Mouse (Mus musculus): ENCODE measurements around the gene Pgrmc1.
"Not testable (repeated sequence)": the region's sequence is repeated elsewhere in the genome, so short reads cannot be mapped to it uniquely, and the experiment has no call there.

Gene Pgrmc1

DNA sequence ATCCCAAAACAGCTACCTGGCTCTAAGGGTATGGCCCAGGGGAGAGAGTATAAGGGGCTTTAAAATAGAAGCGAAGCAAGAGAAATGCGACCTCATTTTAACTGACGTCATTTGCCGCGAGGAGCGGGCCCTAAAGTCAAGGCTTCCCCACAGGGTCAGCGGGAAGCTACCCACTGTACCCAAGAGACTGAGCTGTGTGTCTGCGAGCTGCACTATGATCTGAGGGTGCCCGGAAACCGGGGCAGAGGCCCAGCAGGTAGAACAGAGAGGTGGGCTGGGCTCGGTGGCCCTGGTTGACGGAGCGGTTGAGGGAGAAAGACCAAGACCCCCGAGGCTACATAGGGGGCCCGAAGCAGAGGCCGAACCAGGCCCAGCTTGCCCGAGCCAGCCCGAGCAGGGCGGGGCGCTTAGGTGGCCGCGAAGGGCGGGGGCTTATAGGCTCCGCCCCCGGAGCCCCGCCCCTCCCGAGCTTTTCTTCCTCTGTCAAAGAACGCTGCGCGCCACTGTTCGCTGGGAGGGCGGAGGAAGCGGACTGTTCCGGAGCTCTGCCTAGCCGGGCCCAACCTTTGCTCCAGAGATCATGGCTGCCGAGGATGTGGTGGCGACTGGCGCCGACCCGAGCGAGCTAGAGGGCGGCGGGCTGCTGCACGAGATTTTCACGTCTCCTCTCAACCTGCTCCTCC, at the start of gene Pgrmc1:
TSS of gene Pgrmc1 (plus strand) at position 500 of the 683 bp plus-strand sequence.
- peak; percentile 87 for DNase-seq (ENCODE audit: low spot score)

DNA sequence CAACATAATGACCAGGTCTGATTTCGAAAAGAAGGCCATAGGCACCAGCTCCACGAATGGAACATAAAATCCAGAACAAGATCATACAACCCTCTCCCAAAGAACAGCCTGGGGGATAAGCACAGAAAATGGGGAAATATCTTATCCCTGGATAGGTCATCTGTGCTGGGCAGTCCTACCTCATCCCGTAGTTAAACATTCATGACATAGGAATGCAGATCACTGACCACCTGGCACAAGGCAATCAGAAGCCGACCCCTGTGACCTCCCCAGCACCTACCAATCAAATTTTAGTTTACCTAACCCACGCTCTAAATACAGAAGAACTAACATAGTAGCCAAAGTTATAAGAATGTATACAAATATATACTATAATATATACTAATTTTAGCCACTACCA, 49.2 kb upstream of the Pgrmc1 start:
- DNase-seq (ENCODE audit: low spot score) = no peak

DNA sequence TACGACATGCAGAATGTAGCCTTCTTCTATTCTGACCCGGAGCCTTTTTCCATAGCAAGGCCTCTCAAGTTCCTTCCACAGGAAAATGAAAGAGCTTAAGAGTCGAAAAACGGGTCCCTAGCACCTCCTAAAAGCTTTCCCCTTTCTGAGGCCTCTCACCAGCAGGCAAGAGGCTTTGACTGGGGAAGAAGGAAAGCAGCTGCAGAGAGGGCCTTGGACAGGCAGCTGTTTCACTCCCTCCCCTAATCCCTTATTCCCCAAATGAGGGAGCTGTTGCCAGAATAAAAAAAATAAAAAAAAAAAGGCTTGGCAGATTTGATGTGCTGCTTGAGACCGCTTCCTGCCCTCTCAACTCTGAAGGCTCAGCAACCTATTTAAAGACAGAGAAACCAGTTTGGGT, 47.1 kb upstream of the Pgrmc1 start:
- DNase-seq (ENCODE audit: low spot score) = peak; percentile 78

DNA sequence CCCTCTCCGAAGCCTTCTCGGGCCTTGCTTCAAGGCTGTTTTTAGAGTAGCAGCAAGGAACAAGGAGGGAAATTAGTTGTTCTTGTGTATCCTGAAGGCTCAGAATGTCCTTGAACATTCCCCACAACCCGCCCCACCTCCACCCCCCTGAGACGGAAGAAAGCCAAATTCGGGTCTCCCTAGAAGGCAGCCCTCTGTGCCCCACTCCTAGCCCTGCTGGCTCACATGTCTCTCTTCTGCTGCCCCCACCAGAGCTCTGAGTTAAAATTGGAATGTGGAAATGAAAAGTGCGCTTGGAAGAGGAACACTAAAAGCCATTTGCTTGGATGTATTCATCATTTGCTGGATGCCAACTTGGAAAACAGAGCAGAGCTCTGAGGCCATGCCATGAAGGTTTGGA, 46.7 kb upstream of the Pgrmc1 start:
- no peak for DNase-seq (ENCODE audit: low spot score)

DNA sequence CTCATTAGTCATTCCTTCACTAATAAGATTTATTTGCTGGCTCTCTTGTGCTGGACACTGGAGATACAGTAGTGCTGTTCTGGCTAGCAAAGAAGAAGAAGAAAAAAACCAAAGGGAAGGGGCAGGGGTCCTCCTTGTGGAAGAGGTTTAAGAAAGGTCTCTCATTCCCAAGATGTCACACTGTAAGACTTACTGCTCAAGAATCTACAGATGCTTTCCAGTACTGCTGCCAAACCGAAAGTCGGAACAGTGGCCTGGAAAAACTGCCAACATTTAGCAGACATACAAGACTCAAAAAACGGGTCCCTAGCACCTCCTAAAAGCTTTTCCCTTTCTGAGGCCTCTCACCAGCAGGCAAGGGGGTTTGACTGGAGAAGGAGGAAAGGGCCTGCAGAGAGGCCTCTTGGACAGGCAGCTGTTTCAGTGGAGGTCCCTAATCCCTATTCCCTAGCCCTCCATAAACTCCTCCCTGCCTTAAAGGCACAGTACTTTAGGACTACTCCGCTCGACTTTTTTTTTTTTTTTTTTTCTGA, 45.9 kb upstream of the Pgrmc1 start:
- peak; percentile 95 for DNase-seq (ENCODE audit: low spot score)

DNA sequence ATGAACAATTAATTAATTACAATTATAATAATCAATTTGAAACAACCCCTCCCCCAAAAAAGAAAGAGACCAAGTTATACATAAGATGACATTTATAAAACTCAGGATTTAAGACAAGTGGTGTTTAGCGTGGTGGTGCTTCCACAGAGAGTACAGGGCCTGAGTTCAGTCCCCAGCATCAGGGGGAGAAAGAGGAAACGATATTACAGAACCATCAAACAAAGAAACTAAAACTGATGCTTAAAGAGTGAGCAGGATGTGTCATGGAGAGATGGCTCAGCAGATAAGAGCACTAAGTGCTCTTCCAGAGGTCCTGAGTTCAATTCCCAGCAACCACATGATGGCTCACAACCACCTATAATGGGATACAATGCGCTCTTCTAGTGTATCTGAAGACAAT, 45.3 kb upstream of the Pgrmc1 start:
- DNase-seq (ENCODE audit: low spot score) = no peak

DNA sequence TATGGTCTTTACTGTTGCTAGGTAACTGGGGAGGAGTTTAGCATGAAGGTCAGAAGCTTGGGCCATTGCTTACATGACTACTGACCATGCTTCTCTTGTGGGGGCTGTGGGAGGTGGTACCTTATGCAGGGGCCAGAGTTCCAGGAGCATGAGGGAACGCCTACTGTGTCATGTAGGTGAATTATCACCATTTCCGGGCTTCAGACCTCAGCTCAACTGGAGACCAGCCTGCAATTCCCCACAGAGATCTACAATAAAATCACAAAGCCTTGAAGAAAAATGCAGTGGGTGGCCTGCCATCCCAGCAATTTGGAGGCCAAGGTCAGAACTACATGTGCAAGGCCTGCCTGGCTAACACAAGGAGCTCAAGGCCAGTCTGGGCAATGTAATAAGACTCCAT, 42.8 kb upstream of the Pgrmc1 start:
- DNase-seq (ENCODE audit: low spot score) = not testable (repeated sequence)

DNA sequence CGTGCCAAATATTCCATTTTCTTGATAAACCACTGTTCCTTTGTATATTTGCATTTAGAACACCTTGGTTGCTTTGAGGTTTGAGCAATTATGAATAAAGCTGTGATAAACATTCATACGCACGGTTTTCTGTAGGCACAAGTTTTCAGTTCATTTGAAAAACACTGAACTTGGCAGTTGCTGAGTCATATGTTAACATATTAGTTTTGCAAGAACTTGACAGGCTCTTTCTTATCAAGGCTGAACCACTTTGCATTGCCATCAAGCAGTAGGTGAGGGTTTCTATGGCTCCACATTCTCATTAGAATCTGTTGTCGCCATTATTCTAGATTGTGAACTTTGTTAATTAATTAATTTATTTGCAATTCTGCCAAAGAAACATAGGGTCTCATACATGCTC, 37.8 kb upstream of the Pgrmc1 start:
- DNase-seq (ENCODE audit: low spot score) = no peak

DNA sequence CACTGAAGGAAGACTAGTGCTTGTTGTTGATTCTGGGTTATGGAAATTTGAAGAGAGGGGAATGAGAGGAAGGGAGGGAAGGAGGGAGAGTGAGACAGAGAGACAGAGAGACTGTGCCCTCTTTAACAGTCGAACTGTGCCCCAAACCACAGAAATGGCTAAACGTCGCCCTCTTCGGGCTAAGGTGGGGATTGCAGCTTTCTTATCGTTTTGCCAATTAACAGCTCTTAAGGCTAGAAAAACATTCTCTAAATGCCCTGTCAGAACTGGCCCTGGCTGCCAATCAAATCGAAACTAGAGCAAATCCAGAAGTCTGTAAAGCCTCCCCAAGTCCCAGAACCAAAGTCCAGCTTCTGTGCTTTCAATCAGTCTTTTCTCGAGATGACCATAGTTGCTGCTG, 36.4 kb upstream of the Pgrmc1 start:
- peak; percentile 85 for DNase-seq (ENCODE audit: low spot score)

DNA sequence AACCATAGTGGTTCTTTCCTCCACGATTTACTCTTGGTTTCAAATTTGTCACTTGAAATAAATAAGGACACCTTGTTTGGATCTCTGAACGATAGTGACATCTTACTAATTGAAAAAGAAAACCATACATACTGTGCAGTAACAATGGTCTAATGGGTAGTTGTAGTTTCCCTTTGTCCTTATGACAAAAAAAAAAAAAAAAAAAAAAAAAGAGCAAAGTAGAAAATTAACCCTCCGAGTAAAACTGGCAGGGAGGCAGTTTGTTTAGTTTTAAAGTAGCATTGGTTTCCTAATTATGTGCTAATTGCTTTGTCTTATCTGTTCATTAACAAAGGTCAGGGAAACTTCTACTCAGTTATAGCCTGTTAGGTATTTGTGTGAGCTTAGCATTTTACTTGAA, 35.9 kb upstream of the Pgrmc1 start:
- no peak for DNase-seq (ENCODE audit: low spot score)

DNA sequence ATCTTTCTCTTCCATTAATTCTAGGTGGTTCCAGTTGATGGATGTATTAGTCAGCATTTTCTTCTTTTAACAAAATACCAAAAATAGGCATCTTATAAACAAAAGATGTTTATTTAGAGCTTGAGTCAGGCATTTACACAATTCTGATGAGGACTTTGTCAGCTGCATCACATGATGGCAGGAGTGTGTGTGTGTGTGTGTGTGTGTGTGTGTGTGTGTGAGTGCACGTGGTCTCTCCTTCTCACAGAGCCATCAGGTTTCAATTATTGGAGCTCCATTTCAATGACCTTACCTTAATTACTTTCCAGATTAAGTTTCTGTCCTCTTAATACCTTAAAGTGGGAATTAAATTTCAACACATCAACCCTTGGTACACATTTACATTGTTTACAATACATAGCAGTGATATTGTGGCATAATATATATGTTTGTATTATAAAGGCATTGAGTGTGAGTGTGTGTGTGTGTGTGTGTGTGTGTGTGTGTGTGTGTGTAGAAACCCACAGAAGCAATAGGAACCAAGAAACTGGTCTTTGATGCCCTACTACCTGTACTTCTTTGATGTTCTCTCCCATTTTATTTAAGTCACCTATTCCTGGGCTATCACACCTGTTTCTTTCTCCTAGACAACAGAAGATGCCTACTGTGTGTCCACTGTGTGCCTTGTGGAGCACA, 11.2 kb upstream of the Pgrmc1 start:
- no peak for DNase-seq (ENCODE audit: low spot score)

DNA sequence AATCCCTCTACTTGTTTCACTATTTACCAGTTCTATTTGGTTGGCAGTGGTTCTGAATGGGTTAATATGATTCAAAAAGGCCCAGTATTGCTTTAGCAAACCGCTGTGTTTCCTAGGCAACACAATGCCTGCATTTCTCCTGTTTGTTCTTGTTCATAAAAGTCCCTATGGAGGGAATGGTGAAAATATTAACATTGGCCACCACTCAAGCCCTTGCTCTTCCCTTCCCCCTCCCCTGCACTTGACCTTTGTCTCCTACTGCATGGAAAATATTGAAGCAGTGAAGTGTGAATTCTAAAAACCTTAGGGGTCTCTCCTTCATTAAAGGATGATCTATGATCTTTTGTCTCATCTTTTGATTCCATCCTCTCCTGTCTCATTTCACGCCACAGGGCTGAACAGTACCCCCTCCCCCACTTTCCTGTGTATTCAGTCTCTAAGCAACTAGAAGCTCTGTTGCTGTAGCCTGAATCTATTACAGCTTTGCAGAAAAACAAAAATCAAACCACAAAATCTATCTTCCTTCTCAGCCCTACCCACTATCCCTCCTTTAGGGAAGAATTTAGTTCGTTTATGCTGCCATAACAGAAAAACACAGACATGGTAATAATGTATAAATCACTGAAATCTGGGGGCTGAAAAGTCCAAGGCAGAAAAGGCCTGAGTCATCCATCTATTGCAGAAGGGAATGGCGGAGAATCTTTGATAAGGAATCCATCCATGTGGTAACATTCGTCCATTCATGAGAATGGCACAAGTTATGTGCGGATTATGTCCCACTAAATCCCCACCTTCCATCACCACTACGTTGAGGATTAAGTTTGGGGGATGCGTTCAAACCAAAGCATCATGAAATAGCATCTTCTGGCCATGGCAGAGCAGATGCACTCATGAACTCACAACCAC, 10.4 kb upstream of the Pgrmc1 start:
- peak; percentile 21 for DNase-seq (ENCODE audit: low spot score)

DNA sequence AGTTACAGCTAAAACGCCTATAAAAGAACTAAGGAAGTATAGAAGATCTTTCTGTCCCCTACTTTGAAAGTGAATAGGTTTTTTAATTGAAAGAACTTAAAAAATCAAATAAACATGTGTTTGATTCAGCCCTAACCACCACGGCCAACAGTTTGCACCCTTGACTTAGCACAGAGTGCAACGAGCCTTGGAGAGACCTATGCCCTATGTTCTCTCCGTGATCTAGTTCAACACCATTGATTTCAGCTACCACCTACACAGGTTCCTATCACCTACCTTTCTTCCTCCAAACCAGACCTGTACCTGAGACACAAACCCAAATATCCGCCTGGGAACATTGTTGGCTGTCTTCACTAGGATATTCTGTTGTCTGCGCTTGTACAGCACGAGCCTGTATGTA, 7.7 kb upstream of the Pgrmc1 start:
- no peak for DNase-seq (ENCODE audit: low spot score)

DNA sequence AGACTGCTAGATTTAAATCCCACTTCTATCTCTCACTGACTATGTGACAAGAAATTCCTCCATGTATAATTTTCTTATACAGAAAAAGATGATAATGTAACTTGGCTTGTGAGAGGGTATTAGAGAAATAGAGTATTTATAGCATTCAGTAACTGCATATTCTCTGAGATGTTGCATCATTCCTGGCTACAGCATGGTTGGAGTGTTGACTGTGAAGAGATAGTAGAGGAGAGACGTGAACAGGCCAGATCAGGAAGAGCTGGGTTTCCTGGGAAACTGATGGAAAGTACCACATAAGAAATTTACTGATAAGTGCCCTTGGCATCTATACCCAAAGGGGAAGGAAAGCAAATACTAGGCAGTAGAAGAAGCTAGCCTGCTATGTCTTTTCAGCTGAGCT, 6.9 kb upstream of the Pgrmc1 start:
- DNase-seq (ENCODE audit: low spot score) = no peak

DNA sequence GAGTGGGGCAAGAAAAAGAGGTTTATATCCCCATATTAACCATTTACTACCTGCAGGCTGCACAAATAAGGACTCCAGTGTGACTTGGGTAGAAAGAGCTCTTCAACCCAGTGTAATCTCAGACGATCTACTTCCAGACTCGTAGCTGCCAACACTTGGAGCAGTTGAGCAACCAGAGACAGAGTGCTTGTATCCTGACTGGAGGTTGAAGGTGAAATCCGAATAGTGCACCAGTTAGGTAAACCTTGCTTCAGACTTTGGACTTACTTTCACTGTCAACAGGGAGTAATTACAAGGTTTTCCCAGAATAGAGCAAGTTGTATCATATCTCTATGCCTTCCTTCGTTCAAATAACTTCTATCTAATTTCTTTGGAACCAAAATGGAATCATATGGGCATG, 6.5 kb upstream of the Pgrmc1 start:
- DNase-seq (ENCODE audit: low spot score) = peak; percentile 29

DNA sequence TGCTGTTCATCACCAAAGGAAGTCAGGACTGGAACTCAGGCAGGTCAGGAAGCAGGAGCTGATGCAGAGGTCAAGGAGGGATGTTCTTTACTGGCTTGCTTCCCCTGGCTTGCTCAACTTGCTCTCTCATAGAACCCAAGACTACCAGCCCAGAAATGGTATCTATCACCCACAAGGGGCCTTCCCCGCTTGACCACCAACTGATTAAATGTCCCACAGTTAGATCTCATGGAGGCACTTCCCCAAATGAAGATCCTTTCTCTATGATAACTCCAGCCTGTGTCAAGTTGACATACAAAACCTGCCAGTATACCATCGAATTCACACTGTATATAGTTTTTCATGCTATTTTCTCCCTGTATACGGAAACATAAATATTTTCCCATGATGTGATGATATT, 2.8 kb upstream of the Pgrmc1 start:
- DNase-seq (ENCODE audit: low spot score) = no peak

DNA sequence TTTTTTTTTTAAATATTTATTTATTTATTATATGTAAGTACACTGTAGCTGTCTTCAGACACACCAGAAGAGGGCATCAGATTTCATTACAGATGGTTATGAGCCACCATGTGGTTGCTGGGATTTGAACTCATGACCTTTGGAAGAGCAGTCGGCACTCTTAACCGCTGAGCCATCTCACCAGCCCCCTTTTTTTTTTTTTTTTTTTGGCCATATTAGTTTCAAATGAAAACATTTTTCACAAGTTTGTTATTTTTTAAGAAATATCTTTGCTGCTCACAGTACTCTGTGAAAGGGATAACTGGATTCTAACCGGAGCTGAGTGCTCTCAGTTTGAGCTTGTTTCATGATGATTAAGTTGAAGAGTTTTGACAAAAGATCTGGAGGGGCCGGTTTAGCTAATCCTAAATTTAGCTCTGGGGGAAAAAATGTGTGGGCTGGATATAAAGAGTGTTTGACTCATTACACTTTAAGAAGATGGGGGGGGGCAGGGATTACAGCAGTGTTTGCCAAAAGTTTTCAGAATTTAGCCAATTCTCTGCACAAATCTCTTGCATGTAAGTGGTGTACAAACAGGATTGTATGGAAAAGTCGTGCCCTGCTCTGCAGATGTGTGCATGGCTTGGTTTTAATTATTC, 1.4 kb upstream of the Pgrmc1 start:
- not testable (repeated sequence) for DNase-seq (ENCODE audit: low spot score)

DNA sequence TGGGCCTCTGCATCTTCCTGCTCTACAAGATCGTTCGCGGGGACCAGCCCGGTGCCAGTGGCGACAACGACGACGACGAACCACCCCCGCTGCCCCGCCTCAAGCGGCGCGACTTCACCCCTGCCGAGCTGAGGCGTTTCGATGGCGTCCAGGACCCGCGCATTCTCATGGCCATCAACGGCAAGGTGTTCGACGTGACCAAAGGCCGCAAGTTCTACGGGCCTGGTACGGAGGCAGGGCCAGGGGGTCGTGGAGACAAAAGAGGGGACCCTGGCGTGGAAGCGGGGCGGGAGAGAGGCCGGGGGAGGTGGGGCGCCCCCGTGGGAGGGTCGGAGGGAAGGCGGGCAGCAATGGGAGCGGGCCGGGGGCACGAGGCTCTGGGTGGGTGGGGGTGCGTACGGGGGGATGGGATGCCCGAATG, 394 bp downstream of the Pgrmc1 start:
- DNase-seq (ENCODE audit: low spot score) = no peak

DNA sequence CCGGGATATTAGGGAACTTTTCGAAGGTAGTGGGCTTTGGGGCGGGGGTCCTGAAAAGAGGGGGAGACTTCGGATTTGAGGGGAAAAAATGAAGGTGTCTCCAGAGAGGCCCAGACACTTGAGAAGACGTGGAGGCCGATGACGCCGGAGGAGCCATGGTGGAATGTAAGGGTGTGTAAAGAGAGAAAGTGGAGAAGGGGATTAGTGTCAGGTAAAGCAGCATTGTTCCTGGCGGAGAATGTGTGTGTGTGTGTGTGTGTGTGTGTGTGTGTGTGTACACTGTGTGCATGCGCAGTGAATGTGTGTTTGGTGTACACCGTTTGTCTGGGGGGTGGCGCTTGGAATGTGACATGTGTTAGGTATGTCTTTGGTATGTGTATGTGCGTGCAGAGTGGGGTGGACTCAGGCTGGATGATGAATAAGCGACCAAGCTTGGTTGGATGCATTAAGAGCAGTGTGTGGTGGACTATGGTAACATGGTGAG, 897 bp downstream of the Pgrmc1 start:
- peak; percentile 39 for DNase-seq (ENCODE audit: low spot score)

DNA sequence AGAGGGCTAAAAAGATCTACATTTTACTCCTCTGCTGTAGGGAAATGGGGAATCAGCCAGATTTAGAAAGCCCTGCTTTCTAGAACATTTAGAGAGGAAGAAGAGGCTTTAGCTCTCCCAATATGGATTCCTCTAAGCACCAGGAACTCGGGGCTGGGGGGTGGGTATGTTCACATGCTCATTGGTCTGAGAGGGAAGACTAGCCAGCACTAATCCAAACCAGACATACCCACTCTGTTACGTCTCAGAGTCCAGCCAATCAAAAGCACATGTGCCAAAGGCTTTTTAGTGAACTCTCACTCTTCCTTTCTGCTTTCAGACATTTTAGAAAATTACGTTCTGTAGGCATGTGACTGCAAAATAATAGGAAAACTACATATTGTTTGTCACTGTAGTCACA, 1.6 kb downstream of the Pgrmc1 start:
- DNase-seq (ENCODE audit: low spot score) = peak; percentile 45

DNA sequence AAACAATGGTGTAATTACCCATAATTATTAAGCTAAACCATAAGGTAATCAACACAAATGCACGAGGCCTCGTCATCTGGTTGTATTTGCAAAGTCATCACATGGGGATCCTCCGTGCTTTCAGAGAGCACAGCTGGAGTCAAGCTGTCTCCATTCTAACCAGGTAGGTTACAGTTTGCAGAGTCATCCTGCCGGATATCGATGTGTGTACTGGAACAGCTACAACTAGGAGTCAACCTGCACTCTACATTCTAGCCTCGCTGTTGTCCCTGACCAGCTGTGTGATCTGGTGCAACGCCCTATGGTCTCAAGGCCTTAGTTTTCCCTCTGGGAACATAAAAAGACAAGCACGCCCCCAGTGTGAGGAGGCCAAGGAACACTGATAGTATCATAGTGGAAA, 2.1 kb downstream of the Pgrmc1 start:
- DNase-seq (ENCODE audit: low spot score) = peak; percentile 16

DNA sequence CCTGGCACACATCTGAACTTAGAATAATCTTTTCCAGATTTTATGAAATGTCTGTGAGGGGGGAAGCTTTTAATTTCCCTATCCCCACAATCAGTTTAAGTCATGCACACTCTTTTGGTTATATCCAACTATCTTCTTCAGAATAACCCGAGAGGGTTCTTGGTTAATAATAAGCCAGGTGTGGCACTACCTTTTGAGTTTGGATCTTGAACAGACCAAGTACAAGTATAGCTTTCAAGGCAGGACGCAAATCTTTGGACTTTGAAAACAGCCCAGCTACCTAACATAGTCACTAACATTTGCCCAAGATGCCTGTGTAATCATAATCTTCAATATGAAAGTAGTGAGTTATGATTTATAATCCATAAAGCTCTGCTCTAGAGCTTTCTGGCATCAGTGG, 4.9 kb downstream of the Pgrmc1 start:
- no peak for DNase-seq (ENCODE audit: low spot score)
